Mouse (Mus musculus): ENCODE data around the gene Gm20388.

DNA sequence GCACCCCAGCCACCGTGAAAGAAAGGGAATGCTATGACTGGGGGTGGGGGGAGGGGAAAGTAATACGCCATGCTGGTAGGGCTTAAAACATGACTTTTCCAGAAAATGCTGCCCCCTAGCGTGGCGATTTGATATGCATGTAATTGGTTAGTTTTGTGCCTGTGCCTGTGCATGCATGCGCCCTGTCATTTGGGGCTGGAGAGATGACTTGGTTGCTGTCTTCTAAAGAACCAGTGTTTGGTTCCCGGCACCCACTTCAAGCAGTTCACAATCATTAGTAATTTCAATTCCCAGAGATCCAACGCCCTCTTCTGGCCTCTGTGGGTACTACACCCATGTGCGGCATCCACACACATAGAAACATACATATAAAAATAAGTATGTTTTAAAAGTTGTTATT lies 913.2 kb downstream of the Gm20388 start:
- no peak for TF ChIP-seq CTCF (IDR thresholded peaks at IDR 0.05; ENCODE audit: extremely low read depth, insufficient read depth, low read length)
- TF ChIP-seq POLR2A (IDR thresholded peaks at IDR 0.05; ENCODE audit: extremely low read depth, insufficient read depth, low read length): no peak

All from cortical plate, adult 2 months (tissue).